Mouse (Mus musculus) MEL (cell line): ENCODE measurements at regions not wholly inside any gene's neighbourhood (a gene's known extent, or its start where the extent isn't known, plus 50 kb on each side); places are given as distances from the start of the nearest gene placed in this dataset.

Experiments
- CTCF ChIP-seq, 3 experiments: IDR thresholded peaks in 2 of 3; conservative IDR thresholded peaks in 1 of 3; 2 replicates each; pipeline ENCODE4 v1.5.1; 2011 to 2012; ENCODE audit warnings: low read length in 3 of 3, low read depth in 2 of 3, mild to moderate bottlenecking in 2 of 3, improper control_type of control experiment in 1 of 3, inconsistent platforms in 1 of 3, mixed read lengths in 1 of 3, moderate library complexity in 1 of 3; ENCODE audit not compliant: control insufficient read depth in 1 of 3, insufficient read depth in 1 of 3, poor library complexity in 1 of 3, severe bottlenecking in 1 of 3
- GABPA ChIP-seq: IDR thresholded peaks from 2 replicates; pipeline ENCODE4 v1.6.1; 2012; ENCODE audit warnings: low read depth, mild to moderate bottlenecking, inconsistent platforms, low read length, improper control_type of control experiment, moderate library complexity
- POLR2A ChIP-seq, 2 experiments: IDR thresholded peaks; 2 replicates each; pipeline ENCODE4 v1.6.1; 2011 to 2012; ENCODE audit warnings: low read length in 2 of 2, mild to moderate bottlenecking in 2 of 2, control low read depth in 1 of 2, improper control_type of control experiment in 1 of 2, low read depth in 1 of 2, moderate library complexity in 1 of 2; ENCODE audit not compliant: control insufficient read depth in 1 of 2, insufficient read depth in 1 of 2, poor library complexity in 1 of 2
- TCF12 ChIP-seq: IDR thresholded peaks from 2 replicates; pipeline ENCODE4 v1.6.1; 2014; ENCODE audit warnings: low read depth, mild to moderate bottlenecking, inconsistent platforms, low read length, improper control_type of control experiment, moderate library complexity

DNA sequence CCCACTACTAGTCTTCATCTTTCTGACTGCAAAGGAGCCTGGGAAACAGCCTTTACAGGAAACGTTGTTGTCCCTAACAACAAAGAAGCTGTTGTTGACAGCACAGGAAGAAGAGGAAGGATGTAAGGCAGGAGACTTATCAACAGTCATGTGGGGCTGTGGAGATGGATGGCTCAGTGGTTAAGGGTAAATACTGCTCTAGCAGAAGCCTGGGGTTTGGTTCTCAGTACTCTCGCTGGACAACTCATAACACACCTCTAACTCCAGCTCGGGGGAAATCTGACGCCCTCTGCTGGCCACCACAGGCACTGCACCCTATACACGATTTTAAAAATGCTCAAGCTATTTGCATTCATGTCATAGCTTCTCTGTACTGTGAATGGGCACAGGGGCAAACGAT is 168.3 kb upstream of the Spdye4c start:
- no peak for TF ChIP-seq POLR2A (IDR thresholded peaks at IDR 0.05; ENCODE audit: control insufficient read depth in 1 of 2, insufficient read depth in 1 of 2, low read depth in 1 of 2, low read length in 2 of 2, poor library complexity in 1 of 2)
- TF ChIP-seq TCF12 = no peak
- TF ChIP-seq CTCF (IDR thresholded peaks at IDR 0.05 in 2 of 3, conservative IDR thresholded peaks at IDR 0.05 in 1 of 3; ENCODE audit: control insufficient read depth in 1 of 3, insufficient read depth in 1 of 3, low read depth in 2 of 3, low read length in 3 of 3, poor library complexity in 1 of 3, severe bottlenecking in 1 of 3) = peak; percentile 69 to 85 (median 83)
- TF ChIP-seq GABPA = no peak
